Mouse (Mus musculus): Measurements from ENCODE around the gene Susd6. TPM values are rescaled to one million over a fixed set of nuclear protein-coding genes. Genes with fewer than 3 reads are reported as not detected.
"Not testable (repeated sequence)": the region's sequence is repeated elsewhere in the genome, so short reads cannot be mapped to it uniquely, and the experiment has no call there.

Susd6 gene
- total and polyA plus RNA-seq, 3 experiments, result 50.4 to 61.5 (median 57.8) TPM

DNA sequence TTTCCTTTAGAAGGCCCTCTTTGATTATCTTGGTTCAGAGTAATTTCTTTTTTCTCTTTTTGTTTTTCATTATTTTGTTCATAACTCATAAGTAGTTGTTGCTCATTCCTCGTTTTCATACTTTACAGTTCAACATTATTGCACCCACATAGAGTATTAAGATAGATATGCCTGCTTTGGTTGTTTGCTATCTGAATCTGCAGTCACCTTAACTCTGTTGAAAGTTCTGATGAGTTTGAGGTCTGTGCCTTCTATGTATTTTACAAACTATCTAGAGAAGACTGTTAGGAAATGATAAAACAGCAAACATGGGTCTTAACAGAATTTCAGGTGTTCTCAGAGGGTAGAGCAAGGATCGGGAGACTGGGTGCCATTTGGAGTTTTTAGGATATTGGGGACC, 23.1 kb downstream of the Susd6 start:
- DNase-seq, result no peak

DNA sequence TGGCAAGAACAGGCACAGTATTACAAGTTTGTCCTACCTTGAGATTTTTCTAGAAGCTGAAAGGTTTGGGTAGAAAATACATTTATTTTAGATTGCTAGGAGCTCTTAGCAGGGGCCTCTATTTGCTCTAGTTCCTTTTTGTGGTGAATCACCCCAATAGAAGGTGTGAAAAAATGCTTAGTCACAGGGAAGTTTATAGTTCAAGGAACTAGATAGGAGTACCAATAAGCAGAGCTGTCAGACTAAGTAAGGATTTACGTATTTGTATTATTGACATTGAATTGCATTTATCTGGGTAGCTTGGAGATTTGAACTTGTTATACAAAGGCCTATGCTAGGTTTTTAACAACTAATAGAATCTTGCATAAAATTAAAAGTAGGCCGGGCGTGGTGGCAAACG, 23.6 kb downstream of the Susd6 start:
- no peak for DNase-seq

DNA sequence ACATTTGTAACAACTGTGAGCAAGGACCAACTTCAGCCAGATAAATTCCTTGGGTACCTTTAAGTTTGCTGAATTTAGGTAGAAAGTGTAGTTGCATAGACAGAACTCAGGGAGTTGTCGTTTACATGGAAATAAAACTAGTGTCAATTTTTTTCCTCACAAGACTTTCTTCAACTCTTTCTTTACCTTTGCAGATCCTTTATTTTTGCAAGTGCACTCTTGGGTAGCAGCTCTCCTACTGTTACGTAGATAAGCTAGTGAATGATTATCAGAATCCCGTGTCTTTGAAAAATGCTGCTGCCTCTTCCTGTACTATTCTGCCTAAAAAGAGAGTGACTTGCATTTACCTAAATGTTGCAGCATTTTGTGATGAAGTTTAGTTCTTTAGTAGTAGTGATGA, 24.2 kb downstream of the Susd6 start:
- no peak for DNase-seq

DNA sequence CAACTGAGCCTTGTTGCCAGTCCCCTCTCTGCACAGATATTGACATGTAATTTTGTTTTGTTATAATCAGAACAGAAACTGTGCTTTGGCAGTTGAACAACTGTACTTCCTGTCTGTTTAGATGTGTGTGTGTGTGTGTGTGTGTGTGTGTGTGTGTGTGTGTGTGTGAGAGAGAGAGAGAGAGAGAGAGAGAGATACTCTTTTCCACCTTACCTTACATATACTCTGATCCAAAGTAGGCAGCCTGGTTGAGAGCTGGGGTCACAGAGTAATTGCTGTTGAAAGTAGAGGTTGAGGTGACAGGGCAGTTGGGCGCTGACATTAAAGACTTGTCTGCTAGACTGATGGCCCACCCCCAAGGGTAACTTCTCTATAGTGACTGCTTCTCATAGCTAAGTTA, 25.0 kb downstream of the Susd6 start:
- no peak for DNase-seq

DNA sequence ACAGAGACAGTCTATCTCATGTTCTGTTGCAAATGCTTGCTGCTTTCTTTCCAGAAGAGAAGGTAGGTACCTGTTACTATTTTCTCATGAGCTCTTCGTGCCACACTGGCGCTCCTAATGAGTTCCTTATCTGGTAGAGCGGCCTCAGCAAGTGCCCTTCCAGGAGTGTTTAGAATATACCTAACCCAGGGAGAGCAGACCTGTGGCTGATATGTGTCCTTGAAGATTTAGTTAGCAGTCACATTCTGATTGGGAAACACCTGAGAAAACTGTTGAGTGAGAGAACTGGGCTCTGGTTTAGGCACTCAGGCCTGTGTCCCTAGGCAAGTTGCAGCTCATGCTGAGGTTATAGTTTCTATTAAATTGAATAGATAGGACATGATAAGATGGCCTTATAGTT, 25.6 kb downstream of the Susd6 start:
- DNase-seq, result no peak

DNA sequence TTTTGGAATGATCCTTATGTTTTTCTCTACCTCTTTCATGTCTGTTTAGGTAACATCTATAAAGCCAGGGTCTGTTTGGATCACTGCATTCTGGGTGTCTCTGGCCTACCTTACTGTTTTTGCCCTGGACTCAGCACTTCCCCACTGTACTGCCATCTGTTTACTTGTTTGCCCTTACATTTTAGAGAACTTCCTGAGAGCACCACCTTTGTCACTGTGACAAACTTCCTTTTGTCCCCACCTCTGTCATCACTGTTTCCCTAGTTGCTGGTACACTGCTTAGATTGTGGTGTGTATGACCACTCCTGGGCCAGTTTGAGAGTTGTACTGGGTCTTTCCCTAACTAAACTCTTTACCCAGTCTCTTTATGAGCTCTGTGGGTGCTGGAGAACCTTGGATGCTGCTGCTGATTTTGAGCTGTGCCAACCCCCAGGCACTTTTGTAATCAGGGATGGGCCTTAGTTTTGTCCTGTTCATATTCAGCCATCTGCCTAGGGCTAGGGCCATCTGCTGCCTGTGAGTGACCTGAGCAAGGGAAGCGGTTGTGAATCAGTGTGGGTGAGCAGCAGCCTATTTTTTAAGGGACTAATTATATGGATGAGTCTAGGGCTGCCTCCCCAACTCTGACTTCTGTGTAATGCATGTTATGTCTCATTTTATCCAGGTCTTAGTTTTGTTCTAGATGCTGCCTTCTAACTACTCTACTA, 26.2 kb downstream of the Susd6 start:
- peak; percentile 51 for DNase-seq

DNA sequence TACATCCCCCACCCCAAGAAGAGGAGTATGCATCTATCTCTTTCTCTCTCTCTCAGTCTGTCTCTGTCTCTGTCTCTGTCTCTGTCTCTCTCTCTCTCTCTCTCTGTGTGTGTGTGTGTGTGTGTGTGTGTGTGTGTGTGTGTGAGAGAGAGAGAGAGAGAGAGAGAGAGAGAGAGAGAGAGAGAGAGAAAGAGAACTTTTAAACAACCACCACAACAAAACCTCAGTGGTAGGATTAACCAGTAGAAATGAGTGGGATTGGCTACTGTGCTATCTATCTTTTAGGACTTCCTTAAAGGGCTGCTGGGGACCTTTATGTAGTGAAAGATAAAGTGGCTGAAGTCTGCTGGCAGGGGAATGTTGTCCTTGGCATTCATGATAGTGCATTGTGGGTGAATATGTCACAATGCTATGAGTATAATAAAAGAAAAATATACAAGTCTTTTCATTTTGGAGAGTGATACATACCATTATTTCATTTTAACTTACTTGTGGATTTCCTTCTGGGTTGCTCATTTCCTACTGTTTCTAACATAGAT, 27.5 kb downstream of the Susd6 start:
- DNase-seq, result peak; percentile 56

DNA sequence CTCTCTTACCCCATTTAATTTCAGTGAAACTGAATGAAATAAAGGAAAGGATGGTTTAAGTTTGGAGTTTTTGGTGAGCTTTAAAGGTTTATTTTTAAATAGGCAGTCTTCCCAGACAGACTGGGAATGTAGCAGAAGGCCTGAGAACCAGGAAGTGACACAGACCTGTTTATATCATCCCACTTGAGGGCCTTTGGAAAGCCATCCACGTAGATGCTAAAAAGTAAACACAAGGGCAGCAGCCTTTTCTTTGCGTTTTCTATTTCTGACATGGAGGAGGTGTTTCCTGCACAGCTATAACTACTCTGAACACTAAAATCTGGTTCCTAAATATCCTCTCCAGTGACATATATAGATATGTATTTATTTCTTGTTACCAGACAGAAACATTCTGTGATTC, 28.7 kb downstream of the Susd6 start:
- DNase-seq, result not testable (repeated sequence)

DNA sequence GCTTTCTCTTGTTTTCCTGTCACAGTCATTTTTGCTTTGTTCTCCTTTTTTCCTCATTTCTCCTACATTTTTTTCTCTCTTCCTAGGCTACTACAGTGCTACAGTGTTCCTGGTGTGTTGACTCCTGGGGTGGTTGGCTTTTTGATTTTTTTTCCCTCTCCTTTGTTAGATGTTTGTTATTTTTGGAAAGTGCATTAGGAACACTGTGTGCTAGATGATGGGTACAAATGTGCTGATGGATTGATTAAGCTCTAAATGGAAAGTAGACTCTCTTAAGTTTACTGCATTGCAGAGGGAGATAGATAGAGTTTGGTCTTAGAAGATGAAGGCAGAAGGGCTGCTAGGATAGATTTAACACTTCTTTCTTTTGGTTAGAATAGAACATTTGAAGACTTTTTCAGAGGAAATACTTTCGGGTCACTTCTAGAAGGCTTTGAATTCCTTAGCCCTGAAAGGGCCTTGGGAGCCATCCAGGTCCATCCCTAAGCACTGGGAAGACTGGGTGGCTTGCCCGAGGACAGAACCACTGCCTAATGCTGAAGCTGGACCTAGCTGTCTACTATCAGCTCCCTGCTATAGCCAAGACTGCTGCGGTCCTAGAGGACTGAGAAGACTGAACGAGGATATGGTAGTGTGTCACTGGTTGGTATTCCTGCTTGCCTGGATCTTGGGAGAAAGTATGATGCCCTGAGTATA, 31.1 kb downstream of the Susd6 start:
- no peak for DNase-seq

DNA sequence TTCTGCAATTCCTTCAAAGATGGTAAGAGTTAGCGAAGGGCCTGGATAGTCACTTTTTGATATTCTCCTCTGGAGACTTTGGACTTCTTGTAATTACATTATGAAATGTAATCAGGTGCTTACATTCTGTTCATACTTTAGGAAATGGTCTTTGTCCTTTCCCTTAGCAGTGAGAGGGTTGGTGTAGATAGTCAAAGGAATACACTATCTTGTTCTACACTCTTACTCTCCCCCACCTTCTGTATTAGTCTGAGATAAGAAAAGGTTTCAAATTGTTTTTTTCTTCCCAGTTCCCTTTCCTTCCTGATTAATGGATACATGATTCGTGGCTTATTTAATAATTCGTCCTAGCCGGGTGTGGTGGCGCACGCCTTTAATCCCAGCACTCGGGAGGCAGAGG, 32.2 kb downstream of the Susd6 start:
- no peak for DNase-seq

DNA sequence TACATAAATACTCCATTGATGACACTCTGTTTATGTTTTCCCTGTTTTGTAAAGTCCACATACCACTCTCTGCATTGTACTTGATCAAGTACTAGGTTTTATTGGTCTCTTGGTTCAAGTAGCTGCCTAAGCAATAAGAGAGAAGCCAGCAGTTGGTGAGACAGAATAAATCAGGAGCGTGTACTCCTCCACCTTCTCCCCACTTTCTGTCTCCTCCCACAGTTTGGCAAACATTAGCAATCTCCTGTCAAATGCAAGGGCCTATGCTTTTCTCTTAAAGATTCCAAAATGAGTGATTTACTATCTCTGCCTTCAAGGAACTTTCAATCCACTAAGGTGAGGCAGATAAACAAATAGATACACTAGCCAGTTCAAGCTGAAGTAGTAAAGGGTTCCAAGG, 33.9 kb downstream of the Susd6 start:
- no peak for DNase-seq

DNA sequence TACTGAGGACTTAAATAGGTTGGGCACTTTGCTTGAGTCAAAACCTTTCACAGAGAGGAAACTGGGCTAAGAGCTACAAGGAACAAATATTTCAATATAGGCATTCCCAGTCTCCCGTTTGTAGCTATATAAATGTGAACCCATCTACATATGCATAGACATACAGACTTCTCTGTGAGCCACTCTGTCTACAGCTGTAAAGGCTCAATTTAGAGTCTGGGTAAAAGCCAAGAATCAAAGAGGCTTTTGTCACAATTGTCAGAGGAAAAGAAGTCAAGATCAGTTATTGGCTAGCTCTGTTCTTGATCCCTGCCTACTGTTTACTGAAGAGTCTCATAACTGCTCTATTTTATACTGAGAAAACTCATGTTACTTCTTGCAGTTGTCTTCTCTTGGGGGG, 36.1 kb downstream of the Susd6 start:
- DNase-seq, result no peak

DNA sequence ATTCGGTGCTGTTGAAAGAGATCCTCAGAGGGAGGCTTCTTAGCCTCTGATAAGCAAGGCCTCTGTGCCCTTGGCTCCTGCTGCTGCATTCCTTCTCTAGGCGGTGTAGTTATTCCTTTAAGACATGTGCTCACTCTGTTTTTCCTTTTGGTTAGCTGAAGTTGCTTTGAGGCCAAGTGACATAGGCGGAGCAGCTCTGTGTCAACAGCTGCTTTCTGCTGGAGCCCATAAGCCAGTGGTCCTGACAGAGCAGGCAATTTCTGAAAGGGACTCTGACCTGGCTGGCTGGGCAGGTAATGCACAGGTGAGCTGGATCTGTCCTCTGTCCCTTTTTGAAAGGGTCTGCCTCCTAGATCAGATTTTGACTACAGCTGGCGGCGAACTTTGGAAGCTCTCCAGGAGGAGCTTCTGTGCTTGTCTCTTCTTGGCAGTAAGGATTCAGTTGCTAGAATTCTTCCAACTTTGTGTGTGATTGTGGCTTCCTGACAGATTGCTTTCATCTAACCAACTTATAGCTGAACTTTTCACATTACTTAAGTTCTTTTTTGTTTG, 37.2 kb downstream of the Susd6 start:
- peak; percentile 45 for DNase-seq

DNA sequence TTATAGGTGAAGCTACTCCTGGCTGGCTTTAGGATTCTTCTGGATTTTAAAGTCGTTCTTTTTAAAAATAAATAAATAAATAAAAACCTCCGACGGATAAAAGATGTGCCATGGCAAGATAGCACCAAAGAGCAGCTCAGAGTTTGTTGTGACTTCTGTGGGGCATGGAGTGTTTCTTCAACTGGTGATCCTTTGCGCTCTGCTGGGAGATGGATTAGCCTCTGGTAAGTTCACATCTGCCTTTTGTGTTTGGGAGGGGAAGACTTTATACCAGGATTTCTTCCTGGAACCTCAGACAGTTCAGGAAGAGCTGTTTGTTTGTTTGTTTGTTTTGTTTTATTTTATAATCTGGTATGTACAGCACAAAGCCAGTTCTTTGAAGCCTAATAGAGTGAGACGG, 37.7 kb downstream of the Susd6 start:
- no peak for DNase-seq

DNA sequence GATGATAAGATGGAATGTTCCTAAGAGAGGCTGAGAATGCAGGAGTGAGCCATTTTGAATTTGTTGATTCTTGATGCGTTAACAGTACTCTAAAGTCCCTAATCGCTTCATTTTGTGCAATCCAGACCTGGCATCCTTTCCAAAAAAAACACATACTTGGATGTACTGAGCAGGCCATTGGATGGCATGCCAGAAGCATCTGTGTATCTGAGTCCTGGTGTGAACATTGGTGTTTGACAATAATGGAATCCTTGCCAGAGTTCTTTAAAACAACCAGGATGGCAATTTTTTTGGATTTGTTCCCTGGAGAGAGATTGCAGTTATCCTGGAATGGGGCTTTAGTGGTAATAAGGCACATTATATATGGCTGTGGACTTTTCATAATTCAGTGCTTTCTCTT, 38.6 kb downstream of the Susd6 start:
- DNase-seq, result no peak

DNA sequence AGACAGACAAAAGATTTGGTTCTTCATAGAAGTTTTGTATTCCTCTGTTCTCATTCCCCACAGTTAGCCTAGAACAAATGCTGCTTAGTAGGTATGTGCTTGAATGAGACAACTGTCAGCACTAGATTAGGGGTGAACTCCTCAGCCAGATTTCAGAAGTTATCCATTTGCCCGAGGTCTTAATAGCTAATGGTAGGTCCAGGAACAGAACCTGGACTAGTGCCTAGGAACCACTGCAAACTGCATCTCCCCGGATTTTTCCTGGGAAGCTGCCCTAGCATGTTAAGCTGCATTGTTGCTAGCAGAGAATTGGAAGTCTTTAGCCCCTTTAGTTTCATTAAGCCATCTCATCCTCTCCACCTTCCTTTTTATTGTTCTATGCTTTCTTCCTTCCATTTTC, 39.9 kb downstream of the Susd6 start:
- no peak for DNase-seq

DNA sequence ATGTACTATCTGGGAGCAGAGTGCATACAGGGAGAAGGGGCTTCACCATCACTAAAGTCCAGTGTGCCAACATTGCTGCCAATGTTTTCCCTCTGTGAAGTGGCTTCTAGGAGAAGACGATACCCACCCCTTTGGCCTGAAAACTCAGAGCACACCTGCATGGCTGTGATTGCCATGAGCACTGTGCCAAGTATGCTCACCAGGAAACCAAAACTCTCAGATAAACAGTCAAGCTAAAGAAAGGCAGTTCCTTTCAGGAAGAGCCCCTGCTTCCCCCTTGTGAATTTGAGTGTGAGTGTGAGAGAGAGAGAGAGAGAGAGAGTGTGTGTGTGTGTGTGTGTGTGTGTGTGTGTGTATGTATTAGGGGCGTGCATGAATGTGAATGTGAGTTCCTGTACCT, 40.5 kb downstream of the Susd6 start:
- no peak for DNase-seq

DNA sequence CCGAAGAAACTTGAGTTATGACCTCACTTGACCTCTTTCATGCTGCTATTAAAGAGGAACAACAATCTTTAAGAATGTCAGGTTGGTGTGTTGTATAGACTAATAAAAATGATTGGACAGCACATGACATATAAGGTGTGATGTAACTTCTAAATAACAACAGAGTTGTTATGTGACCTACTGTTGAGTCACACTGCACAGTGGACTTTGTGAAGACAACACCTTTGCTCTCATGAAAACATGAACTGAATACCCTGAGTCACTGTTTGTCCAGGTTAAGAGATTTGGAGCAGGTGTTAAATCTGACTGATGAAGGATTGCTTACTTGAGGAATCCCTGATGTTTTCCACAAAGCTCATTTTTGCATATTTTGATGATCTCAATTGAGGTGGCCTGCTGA, 42.0 kb downstream of the Susd6 start:
- DNase-seq, result no peak

DNA sequence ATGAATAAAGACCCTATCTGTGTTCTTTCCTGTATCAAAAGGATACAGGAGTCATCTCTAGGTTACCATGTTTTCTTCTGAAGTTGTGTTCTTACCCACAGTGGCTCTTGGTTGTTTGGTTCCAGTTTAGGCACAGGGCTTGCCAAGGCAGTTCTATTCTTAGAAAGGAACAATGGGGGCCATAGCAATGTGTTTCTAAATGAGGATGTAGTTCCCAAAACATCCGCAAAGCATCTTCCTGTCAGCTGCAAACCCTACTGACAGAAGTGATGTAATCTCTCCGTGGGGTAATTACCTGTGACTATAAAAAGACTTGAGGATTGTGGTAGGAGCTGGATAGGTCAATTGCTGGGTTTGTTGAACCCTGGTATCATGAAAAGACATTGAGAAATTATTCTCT, 43.2 kb downstream of the Susd6 start:
- DNase-seq, result peak; percentile 21

DNA sequence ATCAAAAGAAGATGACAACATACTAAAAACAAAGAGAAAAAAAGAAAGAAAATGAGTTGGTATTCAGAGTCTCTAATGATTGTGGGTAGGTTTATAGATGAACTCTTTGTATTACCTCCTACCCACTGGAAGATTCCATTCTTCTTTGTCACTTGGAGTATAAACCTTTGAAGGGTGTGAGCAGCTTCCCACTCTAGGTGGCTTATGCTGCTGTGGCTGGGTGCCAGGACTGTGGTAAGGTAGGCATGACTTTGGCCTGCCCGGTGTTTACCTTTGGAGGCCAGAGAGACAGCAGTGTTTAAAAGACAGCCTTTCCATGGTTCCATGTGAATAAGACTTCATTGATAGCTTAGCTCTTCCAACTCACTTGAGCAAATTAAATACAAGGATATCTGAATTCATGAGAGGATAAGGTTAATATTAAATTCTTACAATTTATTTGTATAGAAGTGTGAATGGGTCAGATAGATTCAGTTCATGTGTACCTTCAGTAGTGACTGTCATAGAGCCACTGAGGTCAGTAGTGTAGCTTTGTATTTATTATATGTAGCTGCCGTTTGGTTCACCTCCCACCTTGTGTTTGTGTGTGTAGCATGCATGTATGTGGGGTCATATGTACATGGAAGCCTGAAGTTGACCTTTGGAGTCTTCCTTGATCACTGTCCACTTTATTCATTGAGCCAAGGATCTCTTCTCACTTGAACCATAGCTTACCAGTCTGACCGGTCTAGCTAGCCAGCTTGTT, 44.0 kb downstream of the Susd6 start:
- DNase-seq, result no peak

DNA sequence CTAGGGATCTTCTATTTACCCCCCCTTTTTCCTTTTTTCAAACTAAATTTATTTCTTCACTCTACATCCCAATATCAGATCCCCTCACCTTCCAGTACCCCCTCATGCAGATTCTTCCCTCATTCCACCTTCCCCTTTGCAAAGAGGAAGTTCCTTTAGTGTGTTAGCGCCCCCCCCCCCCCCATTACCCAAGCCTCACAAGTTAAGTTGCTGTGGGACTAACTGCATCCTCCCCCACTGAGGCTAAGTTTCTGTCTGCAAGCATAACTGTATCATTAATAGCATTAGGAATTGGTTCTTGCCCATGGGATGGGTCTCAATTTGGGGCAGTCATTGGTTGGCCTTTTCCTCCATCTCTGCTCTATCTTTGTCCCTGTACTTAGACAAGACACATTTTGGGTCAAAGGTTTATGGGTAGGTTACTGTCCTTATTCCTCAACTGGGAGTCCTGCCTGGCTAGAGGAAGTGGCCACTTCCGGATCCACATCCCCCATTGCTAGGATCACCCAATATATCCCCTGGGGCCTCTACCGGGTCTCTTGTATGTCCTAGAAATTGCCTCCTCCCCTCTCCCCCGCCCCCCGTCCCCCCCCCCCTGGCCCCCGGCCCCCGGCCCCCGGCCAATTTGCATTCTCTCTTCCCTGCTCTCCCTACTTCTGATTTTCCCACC, 44.7 kb downstream of the Susd6 start:
- no peak for DNase-seq

DNA sequence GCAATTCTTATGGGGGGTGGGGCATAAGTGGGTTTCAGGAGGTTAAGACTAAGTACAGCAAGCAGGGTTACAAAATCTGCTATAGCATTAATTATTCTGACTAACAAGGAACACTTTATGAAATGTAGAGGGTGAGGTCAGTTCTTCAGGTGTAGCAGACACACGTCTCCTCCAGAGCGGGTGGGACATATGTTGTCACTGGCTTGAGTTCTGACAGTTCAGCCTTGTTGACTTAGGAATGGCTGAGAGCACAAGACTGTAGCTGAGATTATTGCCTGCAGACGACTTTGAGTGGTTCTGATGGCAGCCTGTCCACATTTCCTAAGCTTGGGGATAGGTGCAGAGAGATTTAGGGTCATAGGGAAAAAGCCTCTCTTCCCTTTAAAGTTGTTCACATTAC, 47.3 kb downstream of the Susd6 start:
- DNase-seq, result no peak

Data from adrenal gland, adult 2 months (tissue).